Mouse (Mus musculus) forebrain, embryonic 13.5 days (tissue): Measurements from ENCODE around the gene Mylpf. TPM values are rescaled to one million over a fixed set of nuclear protein-coding genes. Genes with fewer than 3 reads are reported as not detected.
"Not testable (repeated sequence)": the region's sequence is repeated elsewhere in the genome, so short reads cannot be mapped to it uniquely, and the experiment has no call there.

Experiments
- ATAC-seq: fragments of 200-750 bp; cut with Nextera tagmentation; 2 replicates; pipeline ENCODE4 v1.8.0; 2017
- H3K27ac ChIP-seq: fragments of 300-500 bp; sonication (generic); 2 replicates; pipeline ENCODE4 v1.5.1; 2015; ENCODE audit warnings: inconsistent platforms, mild to moderate bottlenecking, moderate library complexity
- H3K27me3 ChIP-seq: fragments of 300-500 bp; sonication (generic); 2 replicates; pipeline ENCODE4 v1.6.1; 2015; ENCODE audit warnings: mild to moderate bottlenecking, inconsistent platforms
- H3K36me3 ChIP-seq: fragments of 300-500 bp; sonication (generic); 2 replicates; pipeline ENCODE4 v1.6.1; 2015; ENCODE audit warnings: mild to moderate bottlenecking, inconsistent platforms; ENCODE audit not compliant: poor library complexity, severe bottlenecking
- H3K4me1 ChIP-seq: fragments of 300-500 bp; sonication (generic); 2 replicates; pipeline ENCODE4 v1.6.1; 2015; ENCODE audit warnings: inconsistent platforms
- H3K4me2 ChIP-seq: fragments of 300-500 bp; sonication (generic); 2 replicates; pipeline ENCODE4 v1.6.1; 2015; ENCODE audit warnings: inconsistent platforms, mild to moderate bottlenecking, moderate library complexity
- H3K4me3 ChIP-seq: fragments of 300-500 bp; sonication (generic); 2 replicates; pipeline ENCODE4 v1.5.1; 2015; ENCODE audit warnings: mild to moderate bottlenecking, inconsistent platforms
- H3K9ac ChIP-seq: fragments of 300-500 bp; sonication (generic); 2 replicates; pipeline ENCODE4 v1.6.1; 2015; ENCODE audit warnings: mild to moderate bottlenecking, inconsistent platforms
- H3K9me3 ChIP-seq: fragments of 300-500 bp; sonication (generic); replicated peaks from 2 replicates; pipeline ENCODE4 v1.6.1; 2016; ENCODE audit warnings: inconsistent platforms
- WGBS: fragments of 180-500 bp; shearing (Covaris S2); methylation state at CpG from one replicate; pipeline ENCODE4 v1.1.7; 2015; 5-methylcytosine and 5-hydroxymethylcytosine counted together
- polyA plus RNA-seq: library from polyadenylated mRNA; unstranded; fragments of >200 nt; fragmentation: Nextera tagmentation; extraction: Ambion mirVana; gene quantifications from 2 replicates; pipeline ENCODE4 v1.2.1, GENCODE M21; 2015

The Mylpf gene
- polyA plus RNA-seq, 1 experiment from 2014 or later, result 9.8 TPM

GRCm38 (mm10) chr7:127233368-127233749 is 24.7 kb downstream of the Mylpf start:
- WGBS, result under 1% methylated on average over 27 of the region's 27 CpGs
- Histone ChIP-seq H3K4me3 (peak overlapping the region; percentile 94), H3K9me3 (no peaks in the 10 kb centered on the region), H3K27me3 (no peaks in the 10 kb centered on the region), H3K9ac (peak overlapping the region; percentile 97), H3K4me2 (peak overlapping the region; percentile 90), H3K36me3 (peaks cover 59% of the 10 kb centered on the region), H3K4me1 (peaks cover 42% of the 10 kb centered on the region), H3K27ac (peak overlapping the region; percentile 99)
- peak; percentile 43; the same call in 1 of the 2 replicates for ATAC-seq

DNA sequence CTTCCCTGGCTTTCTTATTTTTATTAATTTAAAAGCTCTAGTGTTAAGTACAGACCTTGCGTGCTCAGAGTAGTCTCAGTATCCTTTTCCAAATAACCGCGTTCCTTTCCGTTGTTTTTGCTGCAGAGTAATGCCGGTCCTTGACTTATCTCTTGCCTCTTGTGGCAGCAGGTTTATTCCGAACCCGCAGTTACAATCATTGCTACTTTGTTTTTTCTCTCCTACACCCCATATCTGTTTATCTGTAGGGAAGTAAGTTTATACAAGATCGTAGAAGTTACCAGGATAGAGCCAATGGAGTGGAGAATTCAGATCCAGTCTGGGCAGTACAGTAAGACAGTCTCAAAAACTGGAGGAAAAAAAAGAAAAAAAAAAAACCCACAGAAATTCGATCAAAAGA is 25.1 kb downstream of the Mylpf start:
- Histone ChIP-seq H3K9me3 (no peaks in the 10 kb centered on the region), H3K27me3 (no peaks in the 10 kb centered on the region), H3K4me1 (peaks cover 42% of the 10 kb centered on the region), H3K4me2 (peak overlapping the region; percentile 90), H3K4me3 (peak overlapping the region; percentile 94), H3K9ac (peak overlapping the region; percentile 97), H3K27ac (peak overlapping the region; percentile 99), H3K36me3 (peaks cover 60% of the 10 kb centered on the region)
- WGBS, result 5% methylated on average over 9 of the region's 9 CpGs
- ATAC-seq, result no peak

- Histone ChIP-seq H3K36me3 (peaks cover 58% of the 10 kb centered on the region), H3K9ac (peak overlapping the region; percentile 97; the same call in 1 of the 2 replicates), H3K27me3 (no peaks in the 10 kb centered on the region), H3K4me1 (peaks cover 38% of the 10 kb centered on the region), H3K9me3 (no peaks in the 10 kb centered on the region), H3K4me3 (peak overlapping the region; percentile 94), H3K27ac (no peak overlapping the region), H3K4me2 (peak overlapping the region; percentile 90)
- 73% methylated on average over 2 of the region's 2 CpGs for WGBS
- ATAC-seq, result no peak
Measured at GRCm38 (mm10) chr7:127234777-127235176, 26.1 kb downstream of the Mylpf start.

DNA sequence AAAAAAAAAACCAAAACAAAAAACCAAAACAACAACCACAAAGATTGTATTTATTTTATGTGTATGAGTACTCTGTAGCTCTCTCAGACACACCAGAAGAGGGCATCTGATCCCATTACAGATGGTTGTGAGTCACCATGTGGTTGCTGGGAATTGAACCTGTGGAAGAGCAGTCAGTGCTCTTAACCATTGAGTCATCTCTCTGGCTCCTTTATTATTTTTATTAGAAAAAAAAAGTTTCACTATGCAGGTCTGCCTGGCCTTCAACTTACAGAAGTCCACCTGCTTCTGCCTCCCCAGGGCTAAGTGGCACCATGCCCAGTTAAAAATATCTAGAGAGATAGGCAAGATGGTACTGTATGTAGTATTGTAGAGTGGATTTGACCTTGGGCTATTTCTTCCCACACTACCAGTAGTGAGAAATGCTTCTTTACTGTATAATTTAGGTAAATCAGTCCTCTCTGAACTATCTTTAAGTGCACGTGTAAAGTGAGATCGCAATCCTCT is 34.7 kb downstream of the Mylpf start:
- no peaks in the 10 kb centered on the region for H3K27me3 ChIP-seq
- H3K27ac ChIP-seq, result peak overlapping the region; percentile 87
- no peak; the same call in 1 of the 2 replicates for ATAC-seq
- H3K9ac ChIP-seq, result peak overlapping the region; percentile 90; the same call in 1 of the 2 replicates
- H3K36me3 ChIP-seq, result peaks cover 35% of the 10 kb centered on the region
- 38% methylated on average over 2 of the region's 2 CpGs for WGBS
- peak overlapping the region; percentile 75 for H3K4me2 ChIP-seq
- peak overlapping the region; percentile 85 for H3K4me3 ChIP-seq
- no peaks in the 10 kb centered on the region for H3K9me3 ChIP-seq
- peaks cover 26% of the 10 kb centered on the region for H3K4me1 ChIP-seq

GRCm38 (mm10) chr7:127243870-127244657 is 35.4 kb downstream of the Mylpf start, which contains the start of gene Zfp771:
Zfp771 (plus strand) TSS chr7:127244274.
- H3K4me3 ChIP-seq, result peak within 1 kb of the TSS; percentile 85
- WGBS, result under 1% methylated on average over 49 of the region's 56 CpGs
- peak within 1 kb of the TSS; percentile 90 for H3K9ac ChIP-seq
- H3K27me3 ChIP-seq, result no peaks in the 10 kb centered on the region
- H3K36me3 ChIP-seq, result peaks cover 33% of the 10 kb centered on the region
- peaks cover 26% of the 10 kb centered on the region for H3K4me1 ChIP-seq
- H3K9me3 ChIP-seq, result no peaks in the 10 kb centered on the region
- H3K27ac ChIP-seq, result peak within 1 kb of the TSS; percentile 87
- peak within 1 kb of the TSS; percentile 75 for H3K4me2 ChIP-seq
- peak; percentile 95 for ATAC-seq

DNA sequence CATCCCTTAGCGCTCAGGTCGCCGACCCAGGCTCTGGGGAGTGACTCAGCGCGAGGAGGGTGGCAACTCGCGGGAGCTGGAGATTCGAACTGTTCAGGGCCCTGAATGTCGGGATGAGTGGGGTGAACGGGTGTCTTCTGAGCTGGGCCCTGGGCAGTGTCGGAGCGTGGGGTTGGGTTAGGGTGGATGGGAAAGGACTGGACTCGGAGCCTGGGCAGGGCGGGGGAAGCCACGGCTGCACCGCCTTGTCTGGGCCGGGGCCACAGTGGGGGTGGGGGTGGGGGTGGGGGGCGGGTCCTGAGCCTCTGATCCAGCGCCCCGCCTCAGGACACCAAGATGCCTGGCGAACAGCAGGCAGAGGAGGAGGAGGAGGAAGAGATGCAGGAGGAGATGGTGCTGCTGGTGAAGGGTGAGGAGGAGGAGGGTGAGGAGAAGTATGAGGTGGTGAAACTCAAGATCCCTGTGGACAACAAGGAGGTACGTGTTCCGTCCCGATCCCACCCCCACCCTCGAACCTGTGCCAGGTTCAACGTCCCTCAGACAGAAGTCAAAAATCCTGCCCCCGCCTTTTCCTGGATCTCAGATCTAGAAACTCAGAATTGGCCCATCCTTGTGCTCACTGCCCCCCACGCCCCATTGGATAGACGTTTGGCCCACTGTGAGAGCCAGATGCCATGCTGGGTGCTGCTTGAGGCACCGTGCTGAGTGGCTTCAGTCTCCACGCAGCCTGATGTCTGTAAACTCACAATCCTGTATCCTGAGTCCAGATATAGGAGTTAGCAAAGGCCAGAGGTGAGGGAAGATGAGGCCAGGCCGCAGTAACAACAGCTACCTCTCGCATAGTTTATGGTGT is 36.2 kb downstream of the Mylpf start:
- Histone ChIP-seq H3K9ac (peak overlapping the region; percentile 90), H3K27ac (peak overlapping the region; percentile 87), H3K36me3 (peaks cover 38% of the 10 kb centered on the region), H3K4me3 (peak overlapping the region; percentile 85), H3K27me3 (no peaks in the 10 kb centered on the region), H3K4me1 (peaks cover 26% of the 10 kb centered on the region), H3K4me2 (peak overlapping the region; percentile 75), H3K9me3 (no peaks in the 10 kb centered on the region)
- whole genome bisulfite sequencing, result 14% methylated on average over 23 of the region's 33 CpGs
- ATAC-seq, result peak; percentile 67

DNA sequence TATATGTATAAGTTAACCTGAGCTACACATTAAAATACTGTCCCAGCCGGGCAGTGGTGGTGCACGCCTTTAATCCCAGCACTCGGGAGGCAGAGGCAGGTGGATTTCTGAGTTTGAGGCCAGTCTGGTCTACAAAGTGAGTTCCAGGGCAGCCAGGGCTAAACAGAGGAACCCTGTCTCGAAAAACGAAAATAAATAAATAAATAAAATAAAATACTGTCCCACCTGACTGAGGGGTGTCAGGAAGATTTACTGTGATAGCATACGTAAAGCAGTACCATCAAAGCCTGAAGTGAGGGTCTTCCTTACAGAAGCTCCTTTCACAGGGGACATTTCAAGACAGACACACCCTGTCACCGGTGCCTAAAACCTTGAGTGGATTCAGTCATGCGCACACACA is 41.8 kb downstream of the Mylpf start:
- H3K36me3 ChIP-seq, result peaks cover 41% of the 10 kb centered on the region
- H3K9me3 ChIP-seq, H3K4me2 ChIP-seq, ATAC-seq, H3K9ac ChIP-seq, H3K4me3 ChIP-seq, H3K27me3 ChIP-seq, H3K27ac ChIP-seq: not testable (repeated sequence)
- H3K4me1 ChIP-seq, result peaks cover 26% of the 10 kb centered on the region
- WGBS, result 90% methylated on average over 8 of the region's 8 CpGs

DNA sequence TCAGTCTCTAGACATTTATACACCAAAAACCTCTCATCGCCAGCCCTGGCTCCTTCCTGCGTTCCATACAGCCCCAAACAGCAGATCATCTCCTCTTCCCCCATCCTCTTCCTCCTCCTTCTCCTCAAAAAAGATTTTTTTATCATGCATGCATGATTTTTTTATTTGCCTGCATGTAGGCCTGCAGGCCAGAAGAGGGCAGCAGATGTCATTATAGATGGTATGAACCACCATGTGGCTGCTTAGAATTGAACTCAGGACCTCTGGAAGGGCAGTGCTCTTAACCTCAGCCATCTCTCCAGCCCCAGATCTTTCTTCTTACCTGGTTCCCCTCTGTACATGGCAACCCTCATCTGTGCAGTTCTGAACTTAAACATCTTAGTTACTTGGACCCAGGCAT is 43.7 kb downstream of the Mylpf start:
- Histone ChIP-seq H3K27me3 (no peaks in the 10 kb centered on the region), H3K27ac (no peak overlapping the region), H3K4me1 (peaks cover 14% of the 10 kb centered on the region), H3K9me3 (no peaks in the 10 kb centered on the region), H3K9ac (no peak overlapping the region), H3K4me3 (no peak overlapping the region), H3K4me2 (no peak overlapping the region), H3K36me3 (peaks cover 42% of the 10 kb centered on the region)
- WGBS, result 95% methylated on average over 2 of the region's 2 CpGs
- no peak for ATAC-seq

DNA sequence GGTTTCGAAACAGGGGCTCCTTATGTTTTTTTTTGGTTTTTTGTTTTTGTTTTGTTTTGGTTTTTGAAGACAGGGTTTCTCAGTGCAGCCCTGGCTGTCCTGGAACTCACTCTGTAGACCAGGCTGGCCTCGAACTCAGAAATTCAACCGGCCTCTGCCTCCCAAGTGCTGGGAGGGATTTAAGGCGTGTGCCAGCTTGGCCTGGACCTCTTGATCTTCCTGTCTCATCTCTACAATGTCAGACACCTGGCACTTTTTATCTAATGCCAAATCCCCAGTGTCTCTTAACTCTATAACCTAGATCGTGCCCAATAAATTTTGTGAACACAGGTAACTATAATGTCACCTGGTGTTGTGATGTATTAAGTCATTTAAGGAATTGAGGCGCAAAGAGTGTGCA is 44.7 kb downstream of the Mylpf start:
- Histone ChIP-seq H3K4me2 (peak overlapping the region; percentile 73), H3K27ac (peak overlapping the region; percentile 91), H3K36me3 (peaks cover 43% of the 10 kb centered on the region), H3K27me3 (no peaks in the 10 kb centered on the region), H3K4me1 (peaks cover 14% of the 10 kb centered on the region), H3K9ac (peak overlapping the region; percentile 70), H3K9me3 (no peaks in the 10 kb centered on the region), H3K4me3 (peak overlapping the region; percentile 57)
- WGBS, result 84% methylated on average over 6 of the region's 6 CpGs
- no peak for ATAC-seq

- no peaks in the 10 kb centered on the region for H3K9me3 ChIP-seq
- H3K4me2 ChIP-seq, result peak overlapping the region; percentile 73
- H3K27ac ChIP-seq, result peak overlapping the region; percentile 91
- H3K9ac ChIP-seq, result peak overlapping the region; percentile 70
- no peaks in the 10 kb centered on the region for H3K27me3 ChIP-seq
- peaks cover 38% of the 10 kb centered on the region for H3K36me3 ChIP-seq
- peak; percentile 94 for ATAC-seq
- peaks cover 20% of the 10 kb centered on the region for H3K4me1 ChIP-seq
- H3K4me3 ChIP-seq, result peak overlapping the region; percentile 57
- under 1% methylated on average over 124 of the region's 136 CpGs for WGBS
Measured at GRCm38 (mm10) chr7:127253821-127254769, 45.4 kb downstream of the Mylpf start.

DNA sequence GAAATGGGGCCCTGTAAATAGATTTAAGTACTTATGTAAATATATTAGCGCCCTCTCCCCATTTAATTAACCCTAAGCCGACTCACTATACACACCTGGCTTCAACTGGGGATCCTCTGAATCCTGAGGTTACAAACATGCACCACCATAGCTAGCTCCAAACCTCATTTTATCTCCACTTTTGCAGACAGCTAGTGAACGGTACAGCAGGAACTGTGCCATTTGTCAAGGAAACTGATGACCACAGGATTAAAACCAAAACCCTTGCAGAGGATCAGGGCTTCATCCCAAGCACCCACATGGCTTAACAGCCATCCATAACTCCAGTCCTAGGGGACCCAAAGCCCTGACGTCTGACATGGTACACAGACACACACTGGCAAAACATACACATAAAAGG is 46.3 kb downstream of the Mylpf start:
- Histone ChIP-seq H3K9ac (peak overlapping the region; percentile 70), H3K36me3 (peaks cover 29% of the 10 kb centered on the region), H3K4me2 (peak overlapping the region; percentile 73), H3K27me3 (no peaks in the 10 kb centered on the region), H3K27ac (0 out of 2 replicates have a peak overlapping the region, but pooled peaks have one; percentile 91), H3K9me3 (no peaks in the 10 kb centered on the region), H3K4me3 (peak overlapping the region; percentile 57), H3K4me1 (peaks cover 29% of the 10 kb centered on the region)
- ATAC-seq, result no peak
- 45% methylated on average over 4 of the region's 4 CpGs for WGBS
